Mouse (Mus musculus) cortical plate, adult 2 months (tissue): ENCODE results near the gene Zscan26.

ENCODE experiments used
- CTCF ChIP-seq: fragments of 200-500 bp; IDR thresholded peaks from 2 replicates; pipeline ENCODE4 v1.5.1; 2011; ENCODE audit warnings: mild to moderate bottlenecking, control low read depth, low read length; ENCODE audit not compliant: insufficient read depth; ENCODE audit errors: extremely low read depth
- POLR2A ChIP-seq: fragments of 200-500 bp; IDR thresholded peaks from 2 replicates; pipeline ENCODE4 v1.6.1; 2011; ENCODE audit warnings: mild to moderate bottlenecking, low read length, control low read depth; ENCODE audit not compliant: insufficient read depth; ENCODE audit errors: extremely low read depth

- no peak for TF ChIP-seq POLR2A
- no peak for TF ChIP-seq CTCF
These were observed 46.2 kb downstream of the Zscan26 start for GRCm38 (mm10) chr13:21407341-21407740.
